Mouse (Mus musculus) heart, adult 8-10 months (tissue): Measurements from ENCODE around the gene Hist1h4b. TPM values are rescaled to one million over a fixed set of nuclear protein-coding genes. Genes with fewer than 3 reads are reported as not detected.
"Not testable (repeated sequence)": the region's sequence is repeated elsewhere in the genome, so short reads cannot be mapped to it uniquely, and the experiment has no call there.

ENCODE experiments used
- DNase-seq: peaks from one replicate; pipeline ENCODE4 v3.0.0; 2022; ENCODE audit warnings: low spot score
- total RNA-seq, 4 experiments: library from RNA; stranded (reverse); gene quantifications; 2 replicates each; pipeline ENCODE4 v1.2.4; 2022

Gene Hist1h4b
- 1 to 10 TPM; 5.4 to 9.6 (median 6.8) TPM for total RNA-seq

GRCm38 (mm10) chr13:23756790-23757189 is at the start of gene Hist1h4b:
Gene Hist1h4b (plus strand): TSS chr13:23757013.
- DNase-seq, result peak; percentile 88

DNA sequence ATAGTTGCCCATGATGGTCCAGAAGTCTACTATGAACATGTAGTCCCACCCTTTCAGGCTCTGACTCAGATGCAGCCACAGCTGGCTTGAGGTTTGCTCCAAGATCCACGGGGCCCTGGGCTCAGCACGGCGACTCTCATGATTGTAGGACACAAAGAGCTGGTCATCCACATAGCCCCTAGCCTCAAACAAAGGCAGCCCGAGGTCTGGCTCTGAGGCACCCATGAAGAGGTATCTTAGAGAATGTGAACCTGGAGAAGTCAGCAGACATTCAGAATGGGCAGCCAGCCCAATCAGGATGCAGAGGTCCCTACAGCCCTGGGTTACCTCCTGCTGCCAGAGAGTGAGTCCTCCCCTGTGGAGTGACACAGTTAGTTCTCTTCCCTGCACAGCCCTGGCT is 48.8 kb upstream of the Hist1h4b start:
- no peak for DNase-seq

DNA sequence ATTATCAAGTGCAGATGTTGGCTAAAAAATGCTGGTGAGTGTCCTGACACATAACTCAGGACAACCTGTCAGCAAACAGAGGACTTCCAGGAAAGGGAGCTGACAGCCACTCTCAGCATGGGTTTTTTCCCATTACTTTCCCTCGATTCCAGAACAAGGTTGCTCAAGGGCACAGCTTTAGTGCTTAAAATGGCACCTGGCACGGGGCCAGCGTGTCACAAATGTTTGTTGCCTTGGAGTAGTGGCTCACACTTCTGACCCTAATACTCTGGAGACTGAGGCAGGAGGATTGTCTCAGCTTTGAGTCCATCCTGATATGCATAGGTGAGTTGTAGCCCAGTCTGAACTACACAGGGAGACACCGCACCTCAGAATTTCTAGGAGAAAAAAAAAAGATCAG is 48.2 kb upstream of the Hist1h4b start:
- DNase-seq, result no peak

DNA sequence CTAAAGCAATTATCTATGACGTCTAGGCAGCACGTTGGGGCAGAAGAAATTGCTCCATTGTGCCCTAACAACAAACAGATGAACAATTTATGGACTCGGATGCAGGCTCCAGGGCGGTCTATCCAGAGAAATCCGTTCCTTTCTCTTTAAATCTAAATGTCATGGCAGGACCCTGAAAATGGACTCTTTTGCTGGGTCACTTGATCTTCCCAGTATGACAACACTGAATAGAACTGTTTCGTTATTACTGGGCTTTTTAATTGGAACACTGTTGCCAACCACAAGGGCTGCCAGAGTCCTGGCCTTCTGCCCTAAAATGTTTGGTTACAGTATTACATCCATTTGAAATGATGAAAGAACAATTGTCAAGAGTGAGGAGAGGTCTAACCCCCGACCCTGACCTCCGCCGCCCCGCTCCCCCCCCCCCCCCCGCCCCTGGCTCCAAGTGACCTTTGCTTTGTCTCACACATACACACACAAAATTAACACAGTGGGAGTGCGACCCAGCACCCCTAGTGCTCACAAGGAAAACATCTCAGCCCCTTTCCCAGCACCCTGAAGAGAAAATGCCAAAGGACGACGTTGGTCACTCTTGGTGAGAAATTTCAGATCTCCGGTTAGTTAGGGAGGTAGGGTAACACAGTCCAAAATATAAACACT is 47.0 kb upstream of the Hist1h4b start:
- no peak for DNase-seq

DNA sequence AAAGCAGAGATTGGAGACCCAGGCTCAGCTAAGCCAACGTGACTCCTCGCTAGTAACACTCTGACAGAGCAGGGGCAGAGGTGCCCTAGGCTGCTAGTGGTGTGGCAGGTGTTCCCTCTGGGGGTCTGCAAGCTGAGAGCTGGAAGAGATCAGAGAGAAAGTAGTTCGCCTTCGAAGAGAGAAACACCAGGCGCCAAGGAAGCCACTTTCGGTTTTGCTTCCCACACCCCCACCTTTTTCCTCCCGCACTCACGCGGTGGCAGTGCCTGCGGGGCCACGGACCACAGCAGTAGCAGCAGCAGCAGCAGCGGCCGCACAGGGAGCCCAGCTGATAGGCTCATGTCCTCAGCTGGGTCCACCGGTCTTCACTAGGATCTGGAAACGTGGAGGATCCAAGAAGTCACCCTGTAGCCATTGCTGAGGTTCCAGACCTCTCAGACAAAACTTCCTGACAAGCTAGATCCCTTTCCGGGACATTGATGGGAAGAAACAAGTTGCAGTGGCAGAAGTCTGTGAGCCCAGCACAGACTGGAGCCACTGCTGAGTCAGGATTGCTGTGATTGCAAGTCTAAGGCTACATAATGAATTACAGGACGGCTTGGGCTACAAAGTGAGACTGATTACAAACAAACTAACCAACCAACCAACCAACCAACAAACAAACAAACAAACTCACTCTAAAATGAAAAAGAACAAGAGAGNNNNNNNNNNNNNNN is 46.3 kb upstream of the Hist1h4b start, which contains the start of gene Hfe:
Hfe (minus strand) TSS at position 481 of the 716 bp plus-strand sequence.
- DNase-seq, result peak; percentile 56

- DNase-seq, result peak; percentile 46
Observed at GRCm38 (mm10) chr13:23716261-23717042, 40.4 kb upstream of the Hist1h4b start.

DNA sequence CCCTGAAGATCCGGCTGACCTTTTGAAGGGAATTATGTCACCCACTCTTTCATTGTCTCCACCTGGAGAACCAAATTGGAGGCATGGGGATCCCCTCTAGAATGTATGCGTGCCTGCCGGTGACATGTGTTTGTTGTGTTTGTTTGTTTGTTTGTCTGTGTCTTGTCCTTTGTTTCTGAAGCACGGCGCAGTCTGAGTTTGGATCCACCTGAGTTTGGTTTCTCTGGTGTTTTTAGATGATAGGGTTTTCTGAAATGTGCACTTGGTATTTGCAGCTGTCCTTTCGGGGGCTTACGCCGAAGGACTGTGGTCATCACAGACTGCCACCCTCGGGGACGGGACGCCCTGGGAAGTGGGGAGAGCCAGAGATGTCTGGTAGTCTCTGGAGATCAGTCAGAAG is 39.6 kb upstream of the Hist1h4b start:
- DNase-seq, result no peak

- not testable (repeated sequence) for DNase-seq
Observed at GRCm38 (mm10) chr13:23717593-23718245, 39.1 kb upstream of the Hist1h4b start.

DNA sequence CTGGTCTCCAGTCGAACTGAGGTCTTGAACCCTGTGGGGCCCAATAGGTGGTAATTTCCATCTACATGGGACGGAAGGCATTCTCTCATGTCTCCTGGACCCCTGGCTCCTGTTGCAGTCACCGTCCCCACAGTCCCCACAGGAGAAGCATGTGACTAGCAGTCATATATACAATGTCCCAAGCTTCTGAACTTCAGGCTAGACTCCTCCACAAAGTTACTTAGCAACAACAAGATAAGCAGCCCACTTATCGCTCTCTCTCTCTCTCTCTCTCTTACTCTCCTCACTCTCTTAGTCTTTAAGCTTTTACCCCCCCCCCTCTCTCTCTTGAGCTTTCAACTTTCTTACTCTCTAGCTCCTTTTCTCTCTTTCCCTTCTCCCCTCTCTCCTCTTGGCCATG is 32.6 kb upstream of the Hist1h4b start:
- DNase-seq, result no peak

DNA sequence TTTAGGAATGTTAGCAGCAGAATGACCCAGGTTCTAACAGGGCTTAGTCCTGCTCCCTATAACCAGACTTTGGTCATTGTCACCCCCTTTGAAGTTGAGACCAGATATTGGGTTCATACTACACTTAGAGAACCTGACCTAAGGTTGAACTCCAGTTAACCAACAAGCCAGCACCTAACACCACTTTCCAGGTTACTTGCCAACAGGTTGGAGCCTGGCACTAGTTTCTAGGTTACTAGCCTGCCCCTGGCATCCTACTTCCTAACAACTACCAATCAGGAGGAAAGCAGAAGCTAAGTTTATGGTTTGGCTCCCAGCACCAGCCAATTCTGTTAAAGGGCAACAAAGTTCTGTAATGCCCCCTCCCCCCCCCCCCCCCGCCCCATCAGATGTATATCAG is 31.6 kb upstream of the Hist1h4b start:
- no peak for DNase-seq

DNA sequence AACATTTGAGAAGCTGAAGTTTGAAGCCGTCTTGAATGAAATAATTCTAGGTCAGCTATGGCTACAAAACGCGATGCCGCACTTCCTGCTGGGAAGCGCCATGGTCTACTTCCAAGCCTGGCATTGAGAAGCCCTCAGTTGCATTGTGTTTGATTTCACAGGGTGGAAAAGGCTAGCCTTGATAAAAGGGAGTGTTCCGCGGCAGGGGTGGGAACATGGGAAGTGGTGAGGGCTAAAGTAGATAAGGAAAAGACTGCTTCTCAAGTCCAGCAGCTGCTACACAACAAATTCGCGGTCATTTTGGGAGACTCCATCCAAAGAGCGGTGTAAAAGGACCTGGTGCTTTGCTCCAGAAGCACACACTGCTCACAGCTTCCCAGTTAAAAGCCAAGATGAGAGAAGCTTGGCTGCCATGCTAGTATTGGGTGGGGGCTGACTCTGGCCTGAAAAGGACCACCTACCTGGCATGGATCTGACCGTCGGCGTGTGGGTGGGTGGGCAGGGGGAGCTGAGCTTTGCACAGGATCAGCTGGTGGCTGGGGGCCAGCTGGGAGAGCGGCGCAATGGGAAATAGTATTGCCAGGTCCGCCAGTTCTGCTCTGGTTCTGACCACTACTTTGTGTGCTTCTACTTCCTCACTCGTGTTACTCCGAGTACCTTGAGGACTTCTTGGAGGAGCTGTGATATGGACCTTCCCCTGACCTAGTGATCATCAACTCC is 28.2 kb upstream of the Hist1h4b start:
- no peak for DNase-seq

GRCm38 (mm10) chr13:23729192-23729525 is 27.7 kb upstream of the Hist1h4b start:
- DNase-seq, result no peak

DNA sequence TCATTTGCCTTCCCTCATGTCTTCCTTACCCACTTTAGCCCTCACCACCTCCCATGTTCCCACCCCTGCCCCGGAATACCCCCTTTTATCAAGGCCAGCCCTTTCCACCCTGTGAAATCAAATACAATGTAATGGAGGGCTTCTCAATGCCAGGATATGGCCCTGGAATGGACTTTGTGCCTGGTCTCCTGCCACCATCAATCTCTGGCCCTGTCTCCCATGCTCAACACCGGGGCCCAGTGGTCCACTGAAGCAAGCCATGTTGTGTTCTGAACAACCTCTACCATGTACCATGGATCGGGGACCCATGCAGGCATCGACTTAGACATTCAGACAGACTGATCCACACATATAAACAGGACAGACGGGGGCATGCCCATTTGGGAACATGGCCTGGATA is 27.1 kb upstream of the Hist1h4b start:
- DNase-seq, result no peak

DNA sequence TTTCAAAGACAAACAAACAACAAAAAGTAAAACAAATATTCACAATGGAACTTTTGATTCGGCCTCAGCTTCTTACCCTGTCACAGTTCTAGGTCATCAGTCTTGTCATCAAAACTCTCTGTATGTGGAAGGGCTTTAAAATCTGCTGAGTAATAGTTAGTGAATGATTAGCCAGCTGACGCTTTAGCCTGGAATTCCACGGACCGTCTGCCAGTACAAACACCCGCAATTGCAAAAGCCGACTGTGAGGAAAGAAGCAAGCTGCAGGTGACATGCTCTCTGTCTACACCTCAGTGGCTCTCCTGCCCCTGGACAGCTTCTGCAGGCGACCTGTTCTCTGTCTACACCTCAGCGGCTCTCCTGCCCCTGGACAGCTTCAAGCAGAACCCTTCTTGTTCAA is 26.3 kb upstream of the Hist1h4b start:
- no peak for DNase-seq

DNA sequence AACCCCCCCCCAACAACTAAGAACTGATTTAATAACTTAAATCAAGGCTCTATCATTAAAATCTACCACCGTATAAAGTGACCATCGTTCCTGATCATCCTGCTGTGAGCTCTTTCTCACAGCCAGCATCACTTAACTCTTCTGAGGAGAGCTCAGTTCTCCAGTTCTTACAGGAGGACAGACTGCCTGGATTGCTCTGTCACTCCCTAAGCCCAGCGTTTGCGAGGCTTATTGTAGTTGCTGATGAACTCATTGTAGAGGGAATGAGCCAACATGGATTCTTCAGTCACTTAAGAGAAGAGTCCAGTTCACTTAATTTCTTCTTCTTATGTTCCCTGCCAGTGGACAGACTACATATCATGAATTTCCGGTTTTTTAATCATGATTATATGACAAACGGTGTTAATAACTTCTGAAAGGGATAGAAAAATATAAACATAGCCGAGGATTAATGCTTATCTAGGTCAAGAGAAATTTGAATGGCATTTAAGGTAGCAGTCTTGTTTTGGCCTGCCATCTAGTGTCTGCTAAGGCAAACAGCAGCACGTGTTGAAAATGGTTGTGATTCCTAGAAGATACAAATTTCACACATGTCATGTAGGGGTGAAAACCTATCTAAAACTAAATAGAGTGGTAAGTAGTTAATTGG is 24.5 kb upstream of the Hist1h4b start:
- peak; percentile 54 for DNase-seq

DNA sequence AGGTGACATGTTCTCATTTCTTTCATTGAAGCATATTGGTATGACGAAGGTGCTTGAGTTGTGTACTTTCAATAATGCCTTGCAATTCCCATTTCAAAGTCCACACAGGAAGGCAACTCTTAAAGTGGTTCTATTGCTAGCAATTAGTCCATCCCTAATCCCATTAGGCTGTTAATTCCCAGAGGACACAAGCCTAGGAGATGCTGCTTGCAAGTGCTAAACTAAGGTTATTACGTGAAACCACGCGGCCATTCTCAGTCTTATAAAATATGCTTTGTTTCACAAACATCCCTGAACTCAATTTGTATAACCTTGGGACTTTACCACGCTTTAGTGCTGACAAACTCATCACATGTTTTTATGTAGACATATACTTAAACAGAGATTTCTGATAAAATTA is 19.7 kb upstream of the Hist1h4b start:
- DNase-seq, result no peak

GRCm38 (mm10) chr13:23738041-23738440 is 18.8 kb upstream of the Hist1h4b start:
- no peak for DNase-seq

GRCm38 (mm10) chr13:23738677-23739068 is 18.1 kb upstream of the Hist1h4b start, which contains the start of gene Hist1h1c:
Gene Hist1h1c (plus strand): TSS chr13:23738808.
- DNase-seq, result peak; percentile 89

DNA sequence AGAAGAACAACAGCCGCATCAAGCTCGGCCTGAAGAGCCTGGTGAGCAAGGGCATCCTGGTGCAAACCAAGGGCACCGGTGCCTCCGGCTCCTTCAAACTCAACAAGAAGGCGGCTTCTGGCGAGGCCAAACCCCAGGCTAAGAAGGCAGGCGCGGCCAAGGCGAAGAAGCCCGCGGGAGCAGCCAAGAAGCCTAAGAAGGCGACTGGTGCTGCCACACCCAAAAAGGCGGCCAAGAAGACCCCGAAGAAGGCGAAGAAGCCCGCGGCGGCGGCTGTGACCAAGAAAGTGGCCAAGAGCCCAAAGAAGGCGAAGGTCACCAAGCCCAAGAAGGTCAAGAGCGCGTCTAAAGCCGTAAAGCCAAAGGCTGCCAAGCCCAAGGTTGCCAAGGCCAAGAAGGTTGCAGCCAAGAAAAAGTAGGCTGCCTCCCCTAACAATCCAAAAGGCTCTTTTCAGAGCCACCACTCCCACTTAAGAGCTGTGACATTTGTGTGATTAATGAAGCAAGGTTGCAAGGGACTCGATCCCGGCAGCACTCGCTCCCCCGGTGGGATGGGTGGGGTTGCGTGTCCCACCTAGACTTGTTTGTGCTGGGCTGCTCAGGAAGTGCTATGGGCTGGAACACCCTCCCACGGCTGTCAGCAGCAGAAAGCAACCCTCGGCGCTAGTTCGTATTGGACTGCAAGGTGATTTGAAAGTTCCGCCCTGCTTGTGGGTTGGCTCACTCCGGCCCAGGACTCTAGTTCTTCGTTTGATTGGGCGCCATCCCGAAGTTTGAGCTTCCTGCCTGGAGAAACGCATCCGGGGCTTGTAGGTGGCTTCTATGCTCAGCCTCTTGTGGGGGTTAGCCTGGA is 17.5 kb upstream of the Hist1h4b start:
- peak; percentile 98 for DNase-seq

- DNase-seq, result no peak
Observed at GRCm38 (mm10) chr13:23739922-23740252, 16.9 kb upstream of the Hist1h4b start.
